Mouse (Mus musculus): ENCODE data around the gene Zfp511. TPM values are rescaled to one million over a fixed set of nuclear protein-coding genes. Genes with fewer than 3 reads are reported as not detected.

The Zfp511 gene
- polyA plus RNA-seq (2015; fragmentation: Nextera tagmentation; extraction: Ambion mirVana) = 31.7 and 32.8 TPM in 2 replicates

- Histone ChIP-seq H3K27ac (ENCODE audit: low read length) (peak within 1 kb of the TSS; percentile 89), H3K36me3 (ENCODE audit: control insufficient read depth, insufficient read depth, low read length) (no peaks in the 10 kb centered on the region), H3K27me3 (replicated peaks; ENCODE audit: control insufficient read depth, insufficient read depth, low read length) (no peaks in the 10 kb centered on the region), H3K4me2 (ENCODE audit: low read depth, low read length) (peak within 1 kb of the TSS; percentile 92), H3K4me3 (ENCODE audit: low read length) (peak within 1 kb of the TSS; percentile 83), H3K9ac (ENCODE audit: low read depth, low read length) (peak within 1 kb of the TSS; percentile 84), H3K9me3 (ENCODE audit: control insufficient read depth, low read length) (no peaks in the 10 kb centered on the region), H3K4me1 (ENCODE audit: control insufficient read depth, insufficient read depth, low read length) (peaks cover 12% of the 10 kb centered on the region)
- peak; percentile 99 for ATAC-seq
- WGBS = 1% methylated on average over 69 of the region's 69 CpGs
These were observed at the start of gene Zfp511, which contains the start of gene Tubgcp2 for GRCm38 (mm10) chr7:140036281-140037170. Gene Zfp511, plus strand, starts transcription at chr7:140036391. Gene Tubgcp2, minus strand, starts transcription at chr7:140036669.

DNA sequence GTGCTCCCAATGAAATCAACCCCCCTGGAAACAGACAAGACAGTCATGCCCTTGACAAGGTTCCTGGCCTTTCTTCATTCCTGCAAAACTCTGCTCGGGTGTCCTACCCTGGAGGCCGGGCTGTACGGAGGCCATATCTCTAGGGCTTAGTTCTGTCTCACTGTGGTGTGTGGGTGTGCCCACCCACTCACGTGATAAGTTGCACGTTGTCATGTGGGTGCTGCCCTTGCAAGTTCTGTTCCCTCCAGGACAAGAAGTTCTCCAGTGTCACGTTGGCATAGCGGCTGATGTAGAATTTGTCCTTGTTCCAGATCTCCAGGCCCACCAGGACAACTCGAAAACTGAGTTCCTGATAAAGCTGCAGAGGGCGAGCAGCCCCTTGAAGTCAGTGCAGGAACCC is 47.9 kb upstream of the Zfp511 start:
- Histone ChIP-seq H3K27me3 (replicated peaks; ENCODE audit: control insufficient read depth, insufficient read depth, low read length) (no peaks in the 10 kb centered on the region), H3K27ac (ENCODE audit: low read length) (no peak overlapping the region), H3K9me3 (ENCODE audit: control insufficient read depth, low read length) (no peaks in the 10 kb centered on the region), H3K36me3 (ENCODE audit: control insufficient read depth, insufficient read depth, low read length) (no peaks in the 10 kb centered on the region), H3K4me2 (ENCODE audit: low read depth, low read length) (no peak overlapping the region), H3K4me1 (ENCODE audit: control insufficient read depth, insufficient read depth, low read length) (peaks cover 3% of the 10 kb centered on the region; the same call in 1 of the 2 replicates), H3K9ac (ENCODE audit: low read depth, low read length) (no peak overlapping the region), H3K4me3 (ENCODE audit: low read length) (no peak overlapping the region)
- 85% methylated on average over 9 of the region's 9 CpGs for WGBS
- no peak for ATAC-seq

GRCm38 (mm10) chr7:139990864-139991394 is 45.3 kb upstream of the Zfp511 start:
- H3K4me2 ChIP-seq (ENCODE audit: low read depth, low read length) = no peak overlapping the region
- H3K4me1 ChIP-seq (ENCODE audit: control insufficient read depth, insufficient read depth, low read length) = peaks cover 3% of the 10 kb centered on the region; the same call in 1 of the 2 replicates
- no peaks in the 10 kb centered on the region for H3K9me3 ChIP-seq (ENCODE audit: control insufficient read depth, low read length)
- WGBS = 76% methylated on average over 8 of the region's 8 CpGs
- H3K36me3 ChIP-seq (ENCODE audit: control insufficient read depth, insufficient read depth, low read length) = no peaks in the 10 kb centered on the region
- no peak overlapping the region for H3K27ac ChIP-seq (ENCODE audit: low read length)
- H3K9ac ChIP-seq (ENCODE audit: low read depth, low read length) = no peak overlapping the region
- peak; percentile 53; the same call in 1 of the 2 replicates for ATAC-seq
- no peaks in the 10 kb centered on the region for H3K27me3 ChIP-seq (replicated peaks; ENCODE audit: control insufficient read depth, insufficient read depth, low read length)
- H3K4me3 ChIP-seq (ENCODE audit: low read length) = no peak overlapping the region

GRCm38 (mm10) chr7:139992406-139992805 is 43.8 kb upstream of the Zfp511 start, which contains the start of gene Adam8:
Gene Adam8, minus strand, starts transcription at chr7:139992562.
- Histone ChIP-seq H3K36me3 (ENCODE audit: control insufficient read depth, insufficient read depth, low read length) (peaks cover 4% of the 10 kb centered on the region; the same call in 1 of the 2 replicates), H3K4me1 (ENCODE audit: control insufficient read depth, insufficient read depth, low read length) (peaks cover 3% of the 10 kb centered on the region; the same call in 1 of the 2 replicates), H3K27ac (ENCODE audit: low read length) (no peak within 1 kb of the TSS), H3K9ac (ENCODE audit: low read depth, low read length) (no peak within 1 kb of the TSS), H3K4me3 (ENCODE audit: low read length) (no peak within 1 kb of the TSS), H3K9me3 (ENCODE audit: control insufficient read depth, low read length) (no peaks in the 10 kb centered on the region), H3K4me2 (ENCODE audit: low read depth, low read length) (no peak within 1 kb of the TSS), H3K27me3 (replicated peaks; ENCODE audit: control insufficient read depth, insufficient read depth, low read length) (no peaks in the 10 kb centered on the region)
- peak; percentile 77 for ATAC-seq
- 21% methylated on average over 7 of the region's 7 CpGs for WGBS

DNA sequence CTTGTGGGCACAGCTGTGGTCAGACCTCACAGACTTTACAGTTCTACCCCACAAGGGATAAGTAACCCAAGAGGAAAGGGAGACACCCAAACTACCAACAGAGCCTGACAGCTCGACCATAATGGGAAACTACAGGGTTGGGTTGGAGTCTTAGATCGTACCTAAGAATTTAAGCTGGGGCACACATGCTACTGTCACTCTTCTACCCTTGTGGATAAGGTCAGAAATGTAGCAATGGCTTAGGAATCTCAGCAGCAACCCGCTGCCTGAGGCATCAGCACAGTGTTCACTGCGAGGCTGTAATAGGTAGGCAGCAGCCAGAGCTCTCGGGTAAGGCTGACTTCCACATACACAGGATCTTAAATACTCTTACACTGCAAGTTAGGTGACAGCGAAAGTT is 42.7 kb upstream of the Zfp511 start:
- H3K4me2 ChIP-seq (ENCODE audit: low read depth, low read length) = no peak overlapping the region
- 96% methylated on average over 6 of the region's 6 CpGs for WGBS
- H3K27me3 ChIP-seq (replicated peaks; ENCODE audit: control insufficient read depth, insufficient read depth, low read length) = no peaks in the 10 kb centered on the region
- H3K9me3 ChIP-seq (ENCODE audit: control insufficient read depth, low read length) = no peaks in the 10 kb centered on the region
- H3K9ac ChIP-seq (ENCODE audit: low read depth, low read length) = no peak overlapping the region
- H3K4me1 ChIP-seq (ENCODE audit: control insufficient read depth, insufficient read depth, low read length) = peaks cover 3% of the 10 kb centered on the region; the same call in 1 of the 2 replicates
- no peak overlapping the region for H3K4me3 ChIP-seq (ENCODE audit: low read length)
- ATAC-seq = no peak
- H3K27ac ChIP-seq (ENCODE audit: low read length) = no peak overlapping the region
- H3K36me3 ChIP-seq (ENCODE audit: control insufficient read depth, insufficient read depth, low read length) = peaks cover 6% of the 10 kb centered on the region; the same call in 1 of the 2 replicates

DNA sequence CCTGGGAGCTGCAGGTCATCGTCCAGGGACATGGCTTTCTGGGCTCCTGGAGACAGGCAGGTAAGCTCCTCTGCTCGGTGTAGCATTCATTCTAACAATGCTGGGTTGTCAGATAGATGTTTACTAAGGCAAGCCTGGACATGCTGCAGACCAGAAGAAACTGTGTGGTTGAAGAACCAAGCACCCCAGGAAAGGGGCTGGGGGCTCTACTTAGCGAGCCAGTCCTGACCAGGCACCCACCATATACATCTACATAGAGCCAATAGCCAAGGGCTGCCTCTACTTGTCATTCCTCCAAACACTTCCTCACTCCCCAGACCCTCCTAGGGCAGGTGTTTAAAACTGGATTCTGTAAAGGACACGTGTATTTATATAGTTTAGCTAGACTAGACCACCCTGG is 42.0 kb upstream of the Zfp511 start:
- H3K4me2 ChIP-seq (ENCODE audit: low read depth, low read length) = no peak overlapping the region
- H3K27ac ChIP-seq (ENCODE audit: low read length) = no peak overlapping the region
- H3K4me3 ChIP-seq (ENCODE audit: low read length) = no peak overlapping the region
- no peaks in the 10 kb centered on the region for H3K9me3 ChIP-seq (ENCODE audit: control insufficient read depth, low read length)
- H3K4me1 ChIP-seq (ENCODE audit: control insufficient read depth, insufficient read depth, low read length) = peaks cover 3% of the 10 kb centered on the region; the same call in 1 of the 2 replicates
- H3K9ac ChIP-seq (ENCODE audit: low read depth, low read length) = no peak overlapping the region
- no peaks in the 10 kb centered on the region for H3K27me3 ChIP-seq (replicated peaks; ENCODE audit: control insufficient read depth, insufficient read depth, low read length)
- no peak for ATAC-seq
- peaks cover 12% of the 10 kb centered on the region for H3K36me3 ChIP-seq (ENCODE audit: control insufficient read depth, insufficient read depth, low read length)
- WGBS = 73% methylated on average over 4 of the region's 4 CpGs

GRCm38 (mm10) chr7:139994676-139995075 is 41.5 kb upstream of the Zfp511 start:
- 37% methylated on average over 3 of the region's 3 CpGs for WGBS
- H3K9ac ChIP-seq (ENCODE audit: low read depth, low read length) = no peak overlapping the region

DNA sequence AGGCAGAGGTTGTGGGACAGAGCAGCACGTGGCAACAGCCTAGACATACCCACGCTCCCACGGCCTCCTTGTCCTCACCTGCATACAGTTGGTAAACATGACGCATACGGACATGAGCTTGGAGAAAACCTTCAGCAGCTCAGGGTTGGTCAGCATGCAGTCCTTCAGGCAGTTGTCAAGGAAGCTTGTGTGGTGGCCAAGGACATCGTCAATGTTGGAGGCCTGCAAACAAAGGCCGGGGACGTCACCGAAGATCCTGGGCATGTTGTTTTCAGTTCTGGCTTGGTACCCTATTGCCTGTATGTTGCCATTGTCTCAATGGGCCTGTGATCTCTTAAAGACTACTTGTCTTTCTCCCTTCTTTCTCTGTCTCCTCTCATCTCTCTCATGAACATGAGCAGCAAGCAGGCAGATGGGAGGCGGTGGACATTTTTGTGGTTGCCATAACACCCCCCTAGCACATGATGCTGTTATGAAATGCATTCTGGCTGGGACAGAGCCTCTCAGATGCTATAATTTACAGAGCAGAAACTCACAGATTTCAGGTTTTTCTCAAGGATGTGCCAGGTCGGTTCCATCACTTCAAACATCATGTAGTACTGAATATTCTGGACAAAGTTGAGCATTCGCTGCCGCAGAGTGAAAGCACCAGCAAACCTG is 37.4 kb upstream of the Zfp511 start:
- ATAC-seq = no peak
- WGBS = 94% methylated on average over 13 of the region's 13 CpGs
- Histone ChIP-seq H3K9ac (ENCODE audit: low read depth, low read length) (no peak overlapping the region), H3K9me3 (ENCODE audit: control insufficient read depth, low read length) (no peaks in the 10 kb centered on the region), H3K36me3 (ENCODE audit: control insufficient read depth, insufficient read depth, low read length) (peaks cover 16% of the 10 kb centered on the region), H3K4me3 (ENCODE audit: low read length) (no peak overlapping the region), H3K27ac (ENCODE audit: low read length) (no peak overlapping the region), H3K27me3 (replicated peaks; ENCODE audit: control insufficient read depth, insufficient read depth, low read length) (no peaks in the 10 kb centered on the region), H3K4me1 (ENCODE audit: control insufficient read depth, insufficient read depth, low read length) (no peaks in the 10 kb centered on the region), H3K4me2 (ENCODE audit: low read depth, low read length) (no peak overlapping the region)

More at GRCm38 (mm10) chr7:139994676-139995075, 41.5 kb upstream of the Zfp511 start:
- Histone ChIP-seq H3K36me3 (ENCODE audit: control insufficient read depth, insufficient read depth, low read length) (peaks cover 12% of the 10 kb centered on the region), H3K9me3 (ENCODE audit: control insufficient read depth, low read length) (no peaks in the 10 kb centered on the region), H3K4me3 (ENCODE audit: low read length) (no peak overlapping the region), H3K27me3 (replicated peaks; ENCODE audit: control insufficient read depth, insufficient read depth, low read length) (no peaks in the 10 kb centered on the region), H3K27ac (ENCODE audit: low read length) (no peak overlapping the region), H3K4me2 (ENCODE audit: low read depth, low read length) (no peak overlapping the region), H3K4me1 (ENCODE audit: control insufficient read depth, insufficient read depth, low read length) (peaks cover 3% of the 10 kb centered on the region; the same call in 1 of the 2 replicates)
- ATAC-seq = no peak

Measured in intestine, embryonic 16.5 days (tissue).